Mouse (Mus musculus): ENCODE data around the gene Galns. TPM values are rescaled to one million over a fixed set of nuclear protein-coding genes. Genes with fewer than 3 reads are reported as not detected.

Galns gene
- 1 to 10 TPM; 8.0 to 8.3 TPM for total RNA-seq (2021)
- long read RNA-seq, experiment 1, transcript Galns-201 (14 exons, 2,557 nt): major isoform, 6 of 13 reads
- long read RNA-seq, experiment 1, partial matches to known transcripts: 4 of 13 reads
- long read RNA-seq, experiment 1, other reads (novel, unspliced or antisense): 3 of 13 reads
- long read RNA-seq, experiment 2, transcript Galns-201 (14 exons, 2,557 nt): major isoform, 6 of 9 reads
- long read RNA-seq, experiment 2, partial matches to known transcripts: 1 of 9 reads
- long read RNA-seq, experiment 2, other reads (novel, unspliced or antisense): 2 of 9 reads

- peak; percentile 96 for DNase-seq
These were observed at the start of gene Galns, which contains the start of gene Trappc2l for GRCm38 (mm10) chr8:122611295-122612133. Gene Galns, minus strand, starts transcription at chr8:122611463. Gene Trappc2l, plus strand, starts transcription at chr8:122611640.

- DNase-seq: no peak
These were observed 48.8 kb upstream of the Galns start for GRCm38 (mm10) chr8:122660022-122660421.

- DNase-seq: no peak
These were observed 47.5 kb upstream of the Galns start for GRCm38 (mm10) chr8:122658807-122659160.

- no peak for DNase-seq
These were observed 47.0 kb upstream of the Galns start for GRCm38 (mm10) chr8:122658149-122658806.

- peak; percentile 88 for DNase-seq
These were observed 45.1 kb upstream of the Galns start for GRCm38 (mm10) chr8:122656056-122656999.

- peak; percentile 69 for DNase-seq
These were observed 43.5 kb upstream of the Galns start for GRCm38 (mm10) chr8:122654768-122655167.

GRCm38 (mm10) chr8:122652643-122653042 is 41.4 kb upstream of the Galns start:
- no peak for DNase-seq

GRCm38 (mm10) chr8:122651326-122651921 is 40.2 kb upstream of the Galns start:
- DNase-seq: no peak

GRCm38 (mm10) chr8:122648192-122648970 is 37.1 kb upstream of the Galns start:
- DNase-seq: no peak

GRCm38 (mm10) chr8:122646337-122646736 is 35.1 kb upstream of the Galns start:
- no peak for DNase-seq

- DNase-seq: peak; percentile 54
These were observed 33.1 kb upstream of the Galns start for GRCm38 (mm10) chr8:122644175-122644954.

GRCm38 (mm10) chr8:122642071-122642470 is 30.8 kb upstream of the Galns start:
- DNase-seq: peak; percentile 81

GRCm38 (mm10) chr8:122641406-122641805 is 30.1 kb upstream of the Galns start:
- no peak for DNase-seq

GRCm38 (mm10) chr8:122640825-122641224 is 29.6 kb upstream of the Galns start:
- no peak for DNase-seq

- peak; percentile 67 for DNase-seq
These were observed 28.4 kb upstream of the Galns start for GRCm38 (mm10) chr8:122639521-122640248.

GRCm38 (mm10) chr8:122638601-122639000 is 27.3 kb upstream of the Galns start:
- DNase-seq: no peak

GRCm38 (mm10) chr8:122637230-122637629 is 26.0 kb upstream of the Galns start:
- no peak for DNase-seq

- DNase-seq: no peak
These were observed 25.5 kb upstream of the Galns start for GRCm38 (mm10) chr8:122636803-122637175.

Data from adrenal gland, postnatal 10 days (tissue).